In genomic region chr8:47874497-47875178, GRCm38 (mm10) we compare ENCODE assay signal across 23 mouse cellular contexts. TPM values are rescaled to one million over a fixed set of nuclear protein-coding genes. Genes with fewer than 3 reads are reported as not detected.
"Had no signal": no experiment of that assay in that cellular context is flagged by ENCODE, and none has a peak within 500 bp of the region (broad histone marks: within the 10 kb centered on the region; RNA-seq: fewer than 3 reads in every experiment).

No protein-coding gene starts in this region.

- H3K36me3 ChIP-seq: liver, embryonic 13.5 days; midbrain, embryonic 12.5 days had no signal

- H3K27me3 ChIP-seq: limb, embryonic 15.5 days; liver, embryonic 13.5 days; midbrain, embryonic 12.5 days; neural tube, embryonic 13.5 days; stomach, embryonic 15.5 days had no signal

- ATAC-seq: midbrain, embryonic 16.5 days had no signal

- H3K9me3 ChIP-seq: limb, embryonic 15.5 days; liver, embryonic 13.5 days; megakaryocyte, embryonic 14.5 days; midbrain, embryonic 12.5 days; neural tube, embryonic 13.5 days; stomach, embryonic 15.5 days had no signal

- H3K4me2 ChIP-seq: limb, embryonic 15.5 days; liver, embryonic 13.5 days; midbrain, embryonic 12.5 days; neural tube, embryonic 13.5 days; stomach, embryonic 15.5 days had no signal

- H3K4me3 ChIP-seq: limb, embryonic 15.5 days; liver, embryonic 13.5 days; megakaryocyte, embryonic 14.5 days; midbrain, embryonic 12.5 days; neural tube, embryonic 13.5 days; stomach, embryonic 15.5 days had no signal

- DNase-seq: kidney, adult 11 months; kidney, postnatal 25 days; layer of hippocampus, postnatal 36 days; liver, embryonic 13.5 days; lung, adult 18-20 months; lung, postnatal 4 days; right cerebral cortex, postnatal 14 days; thymus, adult 2 months; thymus, postnatal 25 days had no signal

- H3K9ac ChIP-seq: limb, embryonic 15.5 days; liver, embryonic 13.5 days; midbrain, embryonic 12.5 days; neural tube, embryonic 13.5 days; stomach, embryonic 15.5 days had no signal

- H3K4me1 ChIP-seq: liver, embryonic 13.5 days; midbrain, embryonic 12.5 days; neural tube, embryonic 13.5 days; stomach, embryonic 15.5 days had no signal

- H3K27ac ChIP-seq: limb, embryonic 15.5 days; liver, embryonic 13.5 days; midbrain, embryonic 12.5 days; neural tube, embryonic 13.5 days; stomach, embryonic 15.5 days had no signal

RNA-seq across cellular contexts. Expression of gene Cldn22, which starts 50.4 kb away (rescaled TPM):
- polyA plus RNA-seq: kidney, embryonic 16.5 days; limb, embryonic 11.5 days; limb, embryonic 15.5 days; liver, embryonic 13.5 days; lung, embryonic 16.5 days; midbrain, embryonic 12.5 days; midbrain, embryonic 16.5 days; neural tube, embryonic 13.5 days; stomach, embryonic 15.5 days had no signal

RNA-seq across cellular contexts. Expression of gene Cldn24, which starts 52.7 kb away (rescaled TPM):
- total RNA-seq: layer of hippocampus, adult 8-10 months; layer of hippocampus, postnatal 36 days; left cerebral cortex, adult 8-10 months; left cerebral cortex, postnatal 25 days had no signal
- polyA plus RNA-seq: kidney, embryonic 16.5 days; limb, embryonic 11.5 days; limb, embryonic 15.5 days; liver, embryonic 13.5 days; lung, embryonic 16.5 days; midbrain, embryonic 12.5 days; midbrain, embryonic 16.5 days; neural tube, embryonic 13.5 days; spleen, adult 2 months; stomach, embryonic 15.5 days; thymus, adult 2 months; urinary bladder, adult 2 months had no signal
